Mouse (Mus musculus): Measurements from ENCODE around the gene Hist1h2an. TPM values are rescaled to one million over a fixed set of nuclear protein-coding genes. Genes with fewer than 3 reads are reported as not detected.
"Not testable (repeated sequence)": the region's sequence is repeated elsewhere in the genome, so short reads cannot be mapped to it uniquely, and the experiment has no call there.

Gene Hist1h2an
- polyA plus RNA-seq, 1 experiment from 2014 or later: 2.4 TPM

- ATAC-seq: peak; percentile 84
These were observed 36.6 kb downstream of the Hist1h2an start, which contains the start of gene Hist1h4k for GRCm38 (mm10) chr13:21750159-21751017. Hist1h4k (minus strand) TSS chr13:21750505.

DNA sequence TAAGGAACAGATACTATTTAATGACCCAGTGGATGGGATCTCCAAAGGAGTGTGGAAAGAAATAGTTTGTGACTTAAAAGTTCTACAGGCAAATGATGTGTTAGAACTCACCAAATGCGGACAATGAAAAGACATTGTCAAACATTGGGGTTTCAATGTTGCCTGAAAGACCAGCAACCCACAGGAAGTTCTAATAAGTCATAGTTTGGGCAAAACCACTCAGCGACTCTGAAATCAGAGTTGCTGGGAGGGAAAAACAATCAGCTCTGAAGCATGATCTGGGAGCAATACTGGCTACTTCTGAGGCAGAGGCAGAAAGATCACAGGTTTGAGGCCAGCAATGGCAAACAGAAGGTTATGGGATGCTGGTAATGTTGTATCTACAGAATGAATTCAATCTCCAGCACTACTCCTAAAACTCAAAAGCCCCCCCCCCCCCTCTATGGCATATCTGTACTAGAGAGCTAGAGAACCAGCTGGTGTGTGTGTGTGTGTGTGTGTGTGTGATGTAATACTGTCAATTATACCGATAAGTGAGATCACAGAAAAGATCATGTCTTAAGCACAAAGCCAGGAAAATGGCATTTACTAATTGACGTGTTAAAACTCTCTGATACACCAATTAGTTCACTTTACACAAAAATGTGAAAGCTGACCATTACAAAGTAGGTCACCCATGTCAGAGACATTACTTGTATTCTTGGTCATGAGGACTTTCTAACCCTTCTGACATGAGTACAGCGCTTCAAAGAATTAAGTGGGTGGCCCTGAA is 37.4 kb downstream of the Hist1h2an start:
- H3K9me3 ChIP-seq: no peaks in the 10 kb centered on the region
- no peaks in the 10 kb centered on the region for H3K27me3 ChIP-seq (replicated peaks)
- H3K27ac ChIP-seq: peak overlapping the region; percentile 94
- 4% methylated on average over 5 of the region's 5 CpGs for WGBS
- H3K9ac ChIP-seq: peak overlapping the region; percentile 46
- 0 out of 2 replicates have a peak, but pooled peaks cover 6% of the 10 kb centered on the region for H3K4me1 ChIP-seq (replicated peaks)
- no peaks in the 10 kb centered on the region for H3K36me3 ChIP-seq
- H3K4me2 ChIP-seq (replicated peaks): peak overlapping the region; percentile 62
- no peak for ATAC-seq
- peak overlapping the region; percentile 44 for H3K4me3 ChIP-seq (replicated peaks)

More at GRCm38 (mm10) chr13:21750159-21751017, 36.6 kb downstream of the Hist1h2an start, which contains the start of gene Hist1h4k:
- Histone ChIP-seq H3K27ac (peak within 1 kb of the TSS; percentile 94), H3K4me3 (replicated peaks) (peak within 1 kb of the TSS; percentile 44), H3K9ac (peak within 1 kb of the TSS; percentile 53), H3K4me2 (replicated peaks) (peak within 1 kb of the TSS; percentile 62)
- not testable (repeated sequence) for H3K36me3 ChIP-seq; H3K27me3 ChIP-seq (replicated peaks); H3K9me3 ChIP-seq; H3K4me1 ChIP-seq (replicated peaks)
- WGBS: under 1% methylated on average over 51 of the region's 56 CpGs

DNA sequence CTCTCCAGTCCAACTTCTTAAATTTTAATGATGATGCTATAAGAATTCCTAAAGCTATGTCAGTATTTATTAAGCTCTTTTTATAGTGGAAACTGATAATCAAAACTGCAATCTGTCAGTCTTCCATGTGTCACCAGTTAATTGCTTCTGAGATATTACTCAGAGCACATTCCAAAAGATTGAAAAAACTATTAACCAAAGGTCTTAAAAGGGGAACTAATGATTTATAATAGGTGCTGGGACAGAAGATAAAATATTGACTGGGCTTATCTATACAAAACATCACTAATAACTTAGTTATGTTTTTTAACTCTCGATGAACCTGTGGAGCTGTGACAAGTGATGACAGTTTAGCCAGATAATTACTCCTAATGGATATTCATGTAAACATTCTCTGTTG is 42.0 kb downstream of the Hist1h2an start:
- ATAC-seq: no peak

More for the DNA sequence above, 42.0 kb downstream of the Hist1h2an start:
- H3K27ac ChIP-seq: no peak overlapping the region
- H3K9me3 ChIP-seq: no peaks in the 10 kb centered on the region
- WGBS: 33% methylated on average over 1 of the region's 1 CpGs
- no peak overlapping the region for H3K4me3 ChIP-seq (replicated peaks)
- no peak overlapping the region for H3K4me2 ChIP-seq (replicated peaks)
- H3K4me1 ChIP-seq (replicated peaks): 0 out of 2 replicates have a peak, but pooled peaks cover 4% of the 10 kb centered on the region
- no peaks in the 10 kb centered on the region for H3K36me3 ChIP-seq
- H3K27me3 ChIP-seq (replicated peaks): no peaks in the 10 kb centered on the region
- H3K9ac ChIP-seq: no peak overlapping the region

Other genes with a start within 250 kb of the Hist1h2an start
- 0.09 and 0.18 TPM in 2 replicates for gene Olfr1366, start 244.4 kb downstream of the Hist1h2an start, polyA plus RNA-seq (2015; fragmentation: Nextera tagmentation; extraction: Ambion mirVana)
- gene Olfr1535, start 227.3 kb downstream of the Hist1h2an start, polyA plus RNA-seq (2015; fragmentation: Nextera tagmentation; extraction: Ambion mirVana): not detected in 2 replicates
- not detected in 2 replicates for gene Olfr1364, start 205.5 kb downstream of the Hist1h2an start, polyA plus RNA-seq (2015; fragmentation: Nextera tagmentation; extraction: Ambion mirVana)
- not detected in 2 replicates for gene Olfr1362, start 173.2 kb downstream of the Hist1h2an start, polyA plus RNA-seq (2015; fragmentation: Nextera tagmentation; extraction: Ambion mirVana)
- gene Olfr11, start 144.7 kb downstream of the Hist1h2an start, polyA plus RNA-seq (2015; fragmentation: Nextera tagmentation; extraction: Ambion mirVana): not detected in 2 replicates
- not detected in 2 replicates for gene Olfr1361, start 123.8 kb downstream of the Hist1h2an start, polyA plus RNA-seq (2015; fragmentation: Nextera tagmentation; extraction: Ambion mirVana)
- gene Olfr1360, start 109.8 kb downstream of the Hist1h2an start, polyA plus RNA-seq (2015; fragmentation: Nextera tagmentation; extraction: Ambion mirVana): not detected in 2 replicates
- gene Olfr1359, start 89.1 kb downstream of the Hist1h2an start, polyA plus RNA-seq (2015; fragmentation: Nextera tagmentation; extraction: Ambion mirVana): not detected in 2 replicates
- gene Hist1h2bl, start 71.1 kb downstream of the Hist1h2an start, polyA plus RNA-seq (2015; fragmentation: Nextera tagmentation; extraction: Ambion mirVana): 1.4 and 4.3 TPM in 2 replicates
- gene Hist1h2ai, start 70.8 kb downstream of the Hist1h2an start, polyA plus RNA-seq (2015; fragmentation: Nextera tagmentation; extraction: Ambion mirVana): 14.7 and 32.5 TPM in 2 replicates
- 5.4 and 13.1 TPM in 2 replicates for gene Hist1h3h, start 69.6 kb downstream of the Hist1h2an start, polyA plus RNA-seq (2015; fragmentation: Nextera tagmentation; extraction: Ambion mirVana)
- 1.7 and 4.3 TPM in 2 replicates for gene Hist1h2bm, start 65.2 kb downstream of the Hist1h2an start, polyA plus RNA-seq (2015; fragmentation: Nextera tagmentation; extraction: Ambion mirVana)
- gene Hist1h4j, start 52.2 kb downstream of the Hist1h2an start, polyA plus RNA-seq (2015; fragmentation: Nextera tagmentation; extraction: Ambion mirVana): 1.2 and 1.6 TPM in 2 replicates
- 1.7 and 2.8 TPM in 2 replicates for gene Hist1h4k, start 36.7 kb downstream of the Hist1h2an start, polyA plus RNA-seq (2015; fragmentation: Nextera tagmentation; extraction: Ambion mirVana)
- gene Hist1h2ak, start 33.4 kb downstream of the Hist1h2an start, polyA plus RNA-seq (2015; fragmentation: Nextera tagmentation; extraction: Ambion mirVana): 22.4 and 26.3 TPM in 2 replicates
- 3.0 and 5.9 TPM in 2 replicates for gene Hist1h2bn, start 33.1 kb downstream of the Hist1h2an start, polyA plus RNA-seq (2015; fragmentation: Nextera tagmentation; extraction: Ambion mirVana)
- gene Hist1h1b, start 6.6 kb downstream of the Hist1h2an start, polyA plus RNA-seq (2015; fragmentation: Nextera tagmentation; extraction: Ambion mirVana): 19.8 and 25.0 TPM in 2 replicates
- 89.5 and 101 TPM in 2 replicates for gene Hist1h3i, start 3.8 kb downstream of the Hist1h2an start, polyA plus RNA-seq (2015; fragmentation: Nextera tagmentation; extraction: Ambion mirVana)
- 2.0 TPM in 2 replicates for gene Hist1h2bp, start 243 bp upstream of the Hist1h2an start, polyA plus RNA-seq (2015; fragmentation: Nextera tagmentation; extraction: Ambion mirVana)
- 14.5 and 16.7 TPM in 2 replicates for gene Hist1h2bq, start 23.0 kb upstream of the Hist1h2an start, polyA plus RNA-seq (2015; fragmentation: Nextera tagmentation; extraction: Ambion mirVana)
- 1.7 TPM in 1 of 2 replicates, not detected in the other for gene Hist1h2ao, start 23.2 kb upstream of the Hist1h2an start, polyA plus RNA-seq (2015; fragmentation: Nextera tagmentation; extraction: Ambion mirVana)
- gene Hist1h4m, start 24.5 kb upstream of the Hist1h2an start, polyA plus RNA-seq (2015; fragmentation: Nextera tagmentation; extraction: Ambion mirVana): not detected in 2 replicates
- gene Hist1h4n, start 45.0 kb upstream of the Hist1h2an start, polyA plus RNA-seq (2015; fragmentation: Nextera tagmentation; extraction: Ambion mirVana): 12.0 and 15.9 TPM in 2 replicates
- gene Hist1h2ap, start 46.3 kb upstream of the Hist1h2an start, polyA plus RNA-seq (2015; fragmentation: Nextera tagmentation; extraction: Ambion mirVana): 2,704 and 3,243 TPM in 2 replicates
- 15.0 and 16.4 TPM in 2 replicates for gene Hist1h2br, start 46.5 kb upstream of the Hist1h2an start, polyA plus RNA-seq (2015; fragmentation: Nextera tagmentation; extraction: Ambion mirVana)
- gene Zfp184, start 157.9 kb upstream of the Hist1h2an start, polyA plus RNA-seq (2015; fragmentation: Nextera tagmentation; extraction: Ambion mirVana): 6.2 and 7.5 TPM in 2 replicates
- 0.06 TPM in 1 of 2 replicates, not detected in the other for gene Pom121l2, start 194.0 kb upstream of the Hist1h2an start, polyA plus RNA-seq (2015; fragmentation: Nextera tagmentation; extraction: Ambion mirVana)
- 1.4 and 1.5 TPM in 2 replicates for gene Prss16, start 222.5 kb upstream of the Hist1h2an start, polyA plus RNA-seq (2015; fragmentation: Nextera tagmentation; extraction: Ambion mirVana)
- 3.0 and 7.8 TPM in 2 replicates for gene Hist1h2ah, start 248.3 kb upstream of the Hist1h2an start, polyA plus RNA-seq (2015; fragmentation: Nextera tagmentation; extraction: Ambion mirVana)
- gene Hist1h2bk, start 248.7 kb upstream of the Hist1h2an start, polyA plus RNA-seq (2015; fragmentation: Nextera tagmentation; extraction: Ambion mirVana): 5.0 and 5.8 TPM in 2 replicates